Mouse (Mus musculus): ENCODE data around the gene Ace.

DNA sequence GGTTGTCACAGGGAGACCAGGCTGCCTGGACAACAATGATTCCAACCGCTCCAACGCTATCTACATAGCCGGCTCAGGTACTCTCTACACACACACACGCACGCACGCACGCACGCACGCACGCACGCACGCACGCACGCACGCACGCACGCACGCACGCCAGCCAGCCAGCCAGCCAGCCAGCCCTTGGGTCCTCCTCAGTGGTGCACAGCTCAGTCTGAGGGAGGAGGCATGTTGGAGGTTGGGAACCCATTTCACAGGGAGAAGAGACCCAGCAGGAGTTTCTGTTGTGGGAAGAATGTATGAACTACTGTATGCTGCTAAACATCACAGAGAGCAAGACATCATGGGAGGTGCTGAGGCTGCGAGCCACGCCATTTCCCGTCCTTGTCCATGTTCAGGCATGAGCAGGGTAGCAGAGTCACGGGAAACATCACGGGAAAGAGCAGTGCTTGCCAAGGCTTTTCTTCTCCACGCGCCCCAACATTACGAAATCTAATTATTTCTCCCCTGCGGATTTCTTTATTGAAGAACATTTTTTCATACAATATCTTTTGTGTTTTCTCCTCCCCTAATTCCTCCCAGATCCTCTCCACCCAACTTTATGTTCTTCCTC is 11.8 kb upstream of the Ace start:
- TF ChIP-seq E2F4 (IDR thresholded peaks at IDR 0.05; ENCODE audit: insufficient read depth) (no peak), POLR2AphosphoS2 (IDR thresholded peaks at IDR 0.05; ENCODE audit: insufficient read length, low read depth) (no peak), MYOG (IDR thresholded peaks at IDR 0.05; ENCODE audit: control insufficient read depth in 1 of 3, insufficient read depth in 1 of 3, insufficient read length in 2 of 3, low read depth in 2 of 3) (no peak), POLR2A (IDR thresholded peaks at IDR 0.05; ENCODE audit: insufficient read length, low read depth) (no peak), TCF12 (IDR thresholded peaks at IDR 0.05; ENCODE audit: insufficient read depth, poor library complexity, severe bottlenecking) (no peak), MAX (IDR thresholded peaks at IDR 0.05; ENCODE audit: low read depth) (no peak), USF1 (IDR thresholded peaks at IDR 0.05; ENCODE audit: low read depth) (no peak), TCF3 (IDR thresholded peaks at IDR 0.05; ENCODE audit: insufficient read length, low read depth) (no peak), MYOD1 (IDR thresholded peaks at IDR 0.05; ENCODE audit: control insufficient read depth in 1 of 3, insufficient read length in 2 of 3, low read depth in 2 of 3) (no peak)
